15 mouse cellular contexts compared by ENCODE assay signal in the genomic region with DNA sequence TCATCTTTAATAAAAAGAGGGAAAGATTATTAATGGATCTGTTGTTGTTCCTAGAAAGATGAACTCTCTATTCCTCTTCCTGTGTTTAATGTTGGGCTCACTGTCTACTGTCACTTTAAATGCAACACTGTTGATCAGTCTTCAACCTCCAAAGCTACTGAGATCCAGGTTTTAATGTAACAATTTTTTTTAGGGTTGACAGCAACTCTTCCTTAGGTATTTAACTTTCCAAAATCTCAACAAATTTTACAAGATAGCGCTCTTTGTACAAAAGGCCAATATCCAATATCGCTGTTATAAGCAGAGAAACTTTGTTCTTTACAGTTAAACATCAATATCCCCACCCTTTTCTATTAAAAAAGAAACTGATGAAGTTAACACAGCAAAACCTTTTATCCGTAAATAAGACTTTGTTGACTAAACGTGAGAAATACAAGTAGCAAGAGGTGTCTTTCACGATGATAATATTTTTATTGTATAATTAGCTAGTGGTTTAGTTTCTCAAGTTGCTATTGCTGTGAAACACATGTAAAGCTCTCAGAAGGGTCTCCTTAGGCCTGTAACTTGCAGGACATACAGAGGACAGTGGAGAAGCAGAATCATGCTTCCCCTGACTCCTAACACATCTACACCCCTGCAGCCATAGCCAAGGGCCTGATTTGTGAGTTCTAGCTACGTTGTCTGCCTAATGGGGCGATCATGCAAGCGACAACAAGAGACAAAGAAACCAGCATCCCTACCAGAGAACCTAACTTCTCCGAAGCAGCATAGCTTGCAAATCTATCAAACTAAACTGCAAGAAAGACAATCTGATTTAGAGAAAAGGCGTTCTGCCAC. TPM values are rescaled to one million over a fixed set of nuclear protein-coding genes. Genes with fewer than 3 reads are reported as not detected.
DNase-seq lines count a peak whose midpoint lies in the region; ATAC-seq lines count a peak whose summit lies in the region.
"Had no signal": no experiment of that assay in that cellular context is flagged by ENCODE, and none has a peak within 500 bp of the region (broad histone marks: within the 10 kb centered on the region; RNA-seq: fewer than 3 reads in every experiment).

No protein-coding gene starts in this region.

- H3K9ac ChIP-seq in hindbrain, embryonic 16.5 days (ENCODE audit: low read depth, low read length) = peak overlapping the region; percentile 55
- peak overlapping the region; percentile 68 for H3K9ac ChIP-seq in neural tube, embryonic 14.5 days (replicated peaks; ENCODE audit: low read depth, low read length)
- H3K9ac ChIP-seq: heart, embryonic 15.5 days had no signal

- peak; percentile 36 for DNase-seq in cerebellum, adult 8-10 months
- DNase-seq in cerebellum, adult 11 months = no peak
- DNase-seq in forebrain, embryonic 10.5 days (ENCODE audit: extremely low spot score, low spot score) = peak; percentile 50
- no peak for DNase-seq in kidney, adult 18-20 months
- DNase-seq in gastrocnemius, adult 8-10 months (ENCODE audit: low spot score in 2 of 2) = no peak
- no peak for DNase-seq in right cerebral cortex, postnatal 36 days (ENCODE audit: low spot score in 2 of 2)
- DNase-seq: adrenal gland, adult 2 months had no signal

- H3K4me2 ChIP-seq in hindbrain, embryonic 16.5 days (ENCODE audit: low read length) = peak overlapping the region; percentile 59
- peak overlapping the region; percentile 59 for H3K4me2 ChIP-seq in neural tube, embryonic 14.5 days (ENCODE audit: low read depth, low read length)
- H3K4me2 ChIP-seq: heart, embryonic 15.5 days; liver, embryonic 11.5 days had no signal

- H3K9me3 ChIP-seq in forebrain, embryonic 10.5 days = no peaks in the 10 kb centered on the region
- no peaks in the 10 kb centered on the region for H3K9me3 ChIP-seq in hindbrain, embryonic 16.5 days (ENCODE audit: control insufficient read depth, low read length)
- H3K9me3 ChIP-seq in neural tube, embryonic 14.5 days (ENCODE audit: control insufficient read depth, low read length) = no peaks in the 10 kb centered on the region
- H3K9me3 ChIP-seq: heart, embryonic 15.5 days had no signal

- WGBS in forebrain, embryonic 10.5 days = 10% methylated on average over 10 of the region's 10 CpGs
- 14% methylated on average over 10 of the region's 10 CpGs for WGBS in hindbrain, embryonic 16.5 days
- 10% methylated on average over 10 of the region's 10 CpGs for WGBS in neural tube, embryonic 14.5 days

- peaks cover 56% of the 10 kb centered on the region for H3K4me1 ChIP-seq in forebrain, embryonic 10.5 days
- peaks cover 3% of the 10 kb centered on the region; the same call in 1 of the 2 replicates for H3K4me1 ChIP-seq in hindbrain, embryonic 16.5 days (ENCODE audit: control insufficient read depth, insufficient read depth, low read depth, low read length)
- peaks cover 6% of the 10 kb centered on the region; the same call in 1 of the 2 replicates for H3K4me1 ChIP-seq in neural tube, embryonic 14.5 days (ENCODE audit: control insufficient read depth, insufficient read depth, low read length)

- peak overlapping the region; percentile 98 for H3K27ac ChIP-seq in forebrain, embryonic 10.5 days
- H3K27ac ChIP-seq in hindbrain, embryonic 16.5 days (ENCODE audit: low read depth, low read length) = peak overlapping the region; percentile 72
- peak overlapping the region; percentile 84 for H3K27ac ChIP-seq in neural tube, embryonic 14.5 days (ENCODE audit: low read depth, low read length)
- H3K27ac ChIP-seq: heart, embryonic 15.5 days; macrophage had no signal

- peaks cover 100% of the 10 kb centered on the region for H3K27me3 ChIP-seq in forebrain, embryonic 10.5 days (ENCODE audit: poor library complexity, severe bottlenecking)
- H3K27me3 ChIP-seq in hindbrain, embryonic 16.5 days (replicated peaks; ENCODE audit: control insufficient read depth, insufficient read depth, low read length) = peaks cover 20% of the 10 kb centered on the region
- H3K27me3 ChIP-seq in neural tube, embryonic 14.5 days (ENCODE audit: control insufficient read depth, insufficient read depth, low read length) = peaks cover 10% of the 10 kb centered on the region

- peaks cover 38% of the 10 kb centered on the region for H3K36me3 ChIP-seq in forebrain, embryonic 10.5 days (replicated peaks)
- no peaks in the 10 kb centered on the region for H3K36me3 ChIP-seq in hindbrain, embryonic 16.5 days (ENCODE audit: control insufficient read depth, insufficient read depth, low read length)
- H3K36me3 ChIP-seq in neural tube, embryonic 14.5 days (ENCODE audit: control insufficient read depth, insufficient read depth, low read length) = no peaks in the 10 kb centered on the region; the same call in 1 of the 2 replicates
- H3K36me3 ChIP-seq: heart, embryonic 15.5 days had no signal

- H3K4me3 ChIP-seq in forebrain, embryonic 10.5 days = peak overlapping the region; percentile 85
- peak overlapping the region; percentile 40 for H3K4me3 ChIP-seq in hindbrain, embryonic 16.5 days (ENCODE audit: low read length)
- H3K4me3 ChIP-seq in neural tube, embryonic 14.5 days (ENCODE audit: low read depth, low read length) = peak overlapping the region; percentile 38
- H3K4me3 ChIP-seq: heart, embryonic 15.5 days had no signal

- ATAC-seq in hindbrain, embryonic 16.5 days = no peak
- ATAC-seq in neural tube, embryonic 14.5 days (ENCODE audit: low read depth) = no peak
- ATAC-seq: intestine, postnatal 0 days had no signal

RNA-seq across cellular contexts. Expression of gene Zic4, which starts 3.1 kb away (rescaled TPM):
- polyA plus RNA-seq in forebrain, embryonic 10.5 days (2016; fragmentation: Nextera tagmentation; extraction: Ambion mirVana) = 24.8 and 41.8 TPM in 2 replicates
- 62.4 and 67.4 TPM in 2 replicates for polyA plus RNA-seq in hindbrain, embryonic 16.5 days (2015; fragmentation: Nextera tagmentation; extraction: Ambion mirVana)
- polyA plus RNA-seq in neural tube, embryonic 14.5 days (2014; fragmentation: Nextera tagmentation; extraction: Ambion mirVana) = 46.7 and 50.5 TPM in 2 replicates
- total RNA-seq in gastrocnemius, adult 8-10 months (2022) = under 1 TPM in 1 of 4 experiments, not detected in 3; 0.18 TPM
- total RNA-seq: adrenal gland, adult 2 months; MEL had no signal
- polyA plus RNA-seq: adrenal gland, adult 2 months; heart, embryonic 15.5 days; intestine, postnatal 0 days; liver, embryonic 11.5 days; macrophage; thymus, postnatal 0 days had no signal

RNA-seq across cellular contexts. Expression of gene Zic1, which starts 6.5 kb away (rescaled TPM):
- polyA plus RNA-seq in forebrain, embryonic 10.5 days (2016; fragmentation: Nextera tagmentation; extraction: Ambion mirVana) = 6.2 and 8.9 TPM in 2 replicates
- 11.4 and 14.6 TPM in 2 replicates for polyA plus RNA-seq in hindbrain, embryonic 16.5 days (2015; fragmentation: Nextera tagmentation; extraction: Ambion mirVana)
- 28.7 and 30.5 TPM in 2 replicates for polyA plus RNA-seq in neural tube, embryonic 14.5 days (2014; fragmentation: Nextera tagmentation; extraction: Ambion mirVana)
- 1 to 10 TPM in 3 of 4 experiments, under 1 TPM in 1; 0.65 to 2.2 (median 1.4) TPM for total RNA-seq in gastrocnemius, adult 8-10 months (2022)
- total RNA-seq: adrenal gland, adult 2 months; MEL had no signal
- polyA plus RNA-seq: intestine, postnatal 0 days; macrophage; thymus, postnatal 0 days had no signal

Comparison
In these comparisons a context has a peak if more than half of its experiments do, and no peak if none do; other contexts are left out.
1. DNase-seq: peak in cerebellum, adult 8-10 months (single experiment) and forebrain, embryonic 10.5 days (single experiment); none in cerebellum, adult 11 months (single experiment), kidney, adult 18-20 months (single experiment), gastrocnemius, adult 8-10 months (0 of 2) and right cerebral cortex, postnatal 36 days (0 of 2).
2. Peak in every context shown above with its lines, with median percentiles within 50 percentile points of each other: H3K27ac ChIP-seq and H3K4me3 ChIP-seq.